Mouse (Mus musculus): Measurements from ENCODE around the gene Cacna2d4.

Cacna2d4 gene

DNA sequence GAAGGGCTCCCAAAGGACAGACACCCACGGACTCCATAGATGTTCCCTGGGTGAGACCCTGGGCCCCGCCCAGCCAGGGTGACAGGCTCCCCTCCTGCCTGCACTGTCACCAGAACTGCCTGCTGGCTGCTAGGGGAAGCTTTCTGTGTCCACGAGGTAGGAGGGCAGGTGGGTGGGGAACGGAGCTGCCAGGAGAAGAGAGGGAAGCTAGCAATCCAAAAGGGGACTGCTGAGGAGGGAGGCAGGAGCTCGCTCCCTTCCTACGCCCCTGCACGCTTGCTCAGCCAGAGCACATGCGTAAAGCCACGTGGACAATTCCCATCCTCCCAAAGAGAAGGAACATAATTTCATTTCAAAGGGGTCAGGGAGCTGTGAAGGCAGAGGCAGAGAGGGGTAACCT, 73.8 kb downstream of the Cacna2d4 start:
- DNase-seq (ENCODE audit: low spot score in 2 of 2), result peak in 1 of 2 experiments; percentile 70

DNA sequence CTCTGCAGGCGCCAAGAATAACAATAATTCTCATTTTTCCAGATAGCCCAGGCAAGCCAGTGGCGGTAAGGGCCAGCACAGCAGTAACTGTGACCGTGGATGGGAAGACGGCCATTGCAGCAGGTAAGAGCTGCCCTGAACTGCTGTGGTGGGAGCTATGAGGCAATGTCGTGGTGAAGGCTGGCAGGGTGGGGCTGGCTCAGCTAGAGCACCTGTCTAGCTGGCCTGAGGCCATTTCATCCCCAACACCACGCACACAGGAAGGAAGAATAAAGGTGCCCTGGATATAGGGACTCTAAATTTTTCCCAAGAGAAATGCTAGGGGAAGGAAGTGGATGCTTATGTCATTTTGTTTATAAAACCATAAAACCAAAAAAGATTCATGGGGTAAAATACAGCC, 76.1 kb downstream of the Cacna2d4 start:
- no peak for DNase-seq (ENCODE audit: low spot score in 2 of 2)

DNA sequence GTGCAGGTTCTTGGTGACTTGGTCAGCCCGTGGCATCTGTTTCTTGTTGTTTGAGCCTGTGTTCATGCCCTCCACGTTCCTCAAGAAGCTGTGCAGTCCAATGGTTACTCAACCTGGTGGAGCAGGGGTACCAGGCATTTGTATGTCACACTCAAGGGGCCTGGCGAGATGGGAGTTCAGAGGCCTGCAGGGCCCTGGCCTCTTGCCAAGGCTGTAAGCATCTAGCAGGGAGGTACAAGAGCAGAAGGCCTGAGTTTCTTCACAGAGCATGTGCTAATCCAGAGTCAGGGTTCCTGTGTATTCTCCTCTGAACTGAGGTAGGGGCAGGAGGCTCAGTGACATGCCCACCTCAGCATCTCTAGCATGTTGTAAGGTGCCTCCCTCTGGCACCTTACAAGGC, 76.8 kb downstream of the Cacna2d4 start:
- DNase-seq (ENCODE audit: low spot score in 2 of 2), result peak in 1 of 2 experiments; percentile 16

DNA sequence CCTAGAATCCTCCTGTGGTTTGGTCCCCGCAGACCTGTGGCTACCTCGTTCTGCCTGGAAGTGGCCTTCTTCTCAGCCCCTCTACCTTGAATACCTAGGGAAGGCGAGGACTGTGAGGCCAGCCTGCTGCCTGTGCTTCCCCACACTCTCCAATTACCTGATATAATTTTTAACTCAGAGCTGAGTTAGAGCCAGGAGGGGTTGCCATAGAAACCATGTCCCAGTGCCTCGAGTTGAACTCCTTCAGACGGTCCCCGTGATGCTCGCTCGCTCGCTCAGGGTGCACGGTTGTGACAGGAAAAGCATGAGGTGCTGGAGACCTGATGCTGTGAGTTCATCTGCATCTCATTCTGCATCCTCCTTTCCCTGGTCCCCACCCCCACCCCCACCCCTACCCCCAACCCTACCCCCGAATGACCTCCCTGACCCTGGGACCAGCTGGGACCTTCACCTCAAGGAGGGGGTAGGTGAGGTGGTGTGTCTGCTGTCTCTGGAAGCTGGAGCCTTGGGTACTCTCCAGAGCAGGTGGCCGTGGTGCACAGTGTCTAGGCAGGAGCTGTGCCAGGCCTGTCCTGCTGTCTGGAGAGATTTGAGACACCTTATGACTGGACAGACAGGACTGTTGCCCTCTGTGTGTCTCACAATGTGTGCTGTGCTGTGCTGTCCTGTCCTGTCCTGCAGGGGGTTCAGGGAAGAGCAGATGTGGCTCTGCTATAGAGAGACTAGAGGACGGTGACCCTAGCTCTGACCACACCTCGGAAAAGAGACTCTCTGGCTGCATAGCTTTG, 77.5 kb downstream of the Cacna2d4 start:
- peak in 1 of 2 experiments; percentile 26 for DNase-seq (ENCODE audit: low spot score in 2 of 2)

DNA sequence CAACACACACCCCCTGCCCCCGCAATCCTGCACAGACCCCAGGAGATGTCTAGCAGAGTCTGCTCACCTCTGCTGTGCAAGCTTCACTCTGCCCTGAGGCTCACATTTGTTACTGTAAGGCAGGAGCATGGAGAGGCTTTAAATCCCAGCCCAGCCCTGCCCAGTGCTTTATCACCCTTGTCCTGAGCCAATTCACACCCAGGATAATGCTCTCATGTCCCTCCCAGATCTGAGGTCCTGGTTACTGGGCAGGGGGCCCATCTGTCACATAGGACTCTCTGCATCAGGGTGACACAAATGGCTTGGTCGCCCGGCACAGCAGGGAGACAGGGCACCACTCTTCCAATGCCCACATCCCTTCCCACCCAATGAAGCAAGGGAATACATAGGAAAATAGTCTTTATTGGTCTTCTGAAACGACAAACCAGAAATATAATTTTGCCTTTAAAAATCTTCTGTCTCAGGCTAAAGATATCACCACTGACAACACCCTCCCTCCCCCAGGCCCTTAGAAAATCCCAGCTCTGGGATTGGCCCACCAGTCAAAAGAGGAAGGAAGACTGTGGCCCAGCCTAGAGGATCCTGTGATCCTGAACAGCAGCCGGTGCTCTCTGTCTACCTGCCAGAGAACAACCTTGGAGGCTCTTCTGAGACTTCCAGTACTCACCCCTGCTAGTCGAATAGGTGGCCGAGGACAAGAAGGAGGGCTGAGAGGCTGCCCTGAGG, 78.6 kb downstream of the Cacna2d4 start:
- DNase-seq (ENCODE audit: low spot score in 2 of 2), result no peak

DNA sequence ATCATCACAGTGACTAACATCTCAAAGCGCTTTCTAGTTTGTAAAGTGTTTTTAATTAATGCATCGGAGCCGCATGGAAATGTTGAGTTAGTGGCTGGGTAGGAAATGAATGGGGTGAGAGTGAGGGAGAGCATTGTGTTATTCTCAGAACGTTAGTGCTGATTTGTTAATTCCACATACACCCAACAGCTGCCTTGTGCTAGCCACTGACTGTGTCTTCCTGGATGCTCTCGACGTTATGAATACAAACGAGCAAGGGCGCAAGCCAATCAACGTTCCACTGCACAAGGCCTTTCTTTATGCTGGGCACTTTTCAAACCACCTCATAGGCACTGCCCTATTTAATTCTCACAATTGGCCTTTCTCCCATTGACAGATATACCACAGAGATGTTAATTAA, 82.4 kb downstream of the Cacna2d4 start:
- DNase-seq (ENCODE audit: low spot score in 2 of 2), result no peak

DNA sequence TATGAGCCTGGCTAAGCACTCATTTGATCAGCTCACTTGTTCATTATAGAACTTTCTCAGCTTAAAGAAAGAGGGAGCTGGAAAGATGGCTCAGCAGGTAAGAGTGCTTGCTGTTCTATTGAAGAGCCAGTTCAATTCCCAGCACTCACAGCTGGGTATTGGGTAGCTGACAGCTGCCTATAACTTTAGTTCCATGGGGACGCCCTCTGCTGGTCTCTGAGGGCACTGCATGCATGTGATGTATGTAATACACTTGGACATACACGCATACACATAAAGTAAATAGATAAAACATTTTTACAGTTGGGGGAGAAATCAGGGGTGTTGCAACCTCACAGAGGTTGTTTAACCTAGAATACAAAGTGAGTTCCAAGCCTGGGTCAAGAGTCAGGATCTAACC, 83.0 kb downstream of the Cacna2d4 start:
- no peak for DNase-seq (ENCODE audit: low spot score in 2 of 2)

DNA sequence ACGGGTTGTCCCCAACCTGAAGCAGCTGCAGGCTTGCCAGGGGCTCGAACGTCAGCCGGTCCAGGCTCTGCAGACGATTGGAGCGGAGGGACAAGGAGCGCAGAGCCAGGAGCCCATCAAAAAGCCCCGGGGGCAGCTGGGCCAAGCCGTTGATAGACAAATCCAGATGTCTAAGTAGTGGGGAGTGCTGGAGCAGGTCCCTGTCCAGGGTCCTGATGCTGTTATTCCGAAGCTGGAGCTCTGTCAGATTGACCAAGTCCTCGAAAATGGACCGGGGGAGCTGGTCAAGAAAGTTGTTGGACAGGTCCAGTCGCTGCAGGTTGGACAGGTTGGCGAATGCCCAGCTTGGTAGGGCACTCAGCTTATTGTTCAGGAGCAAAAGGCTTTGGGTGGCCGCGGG, 84.2 kb downstream of the Cacna2d4 start:
- DNase-seq (ENCODE audit: low spot score in 2 of 2), result no peak

DNA sequence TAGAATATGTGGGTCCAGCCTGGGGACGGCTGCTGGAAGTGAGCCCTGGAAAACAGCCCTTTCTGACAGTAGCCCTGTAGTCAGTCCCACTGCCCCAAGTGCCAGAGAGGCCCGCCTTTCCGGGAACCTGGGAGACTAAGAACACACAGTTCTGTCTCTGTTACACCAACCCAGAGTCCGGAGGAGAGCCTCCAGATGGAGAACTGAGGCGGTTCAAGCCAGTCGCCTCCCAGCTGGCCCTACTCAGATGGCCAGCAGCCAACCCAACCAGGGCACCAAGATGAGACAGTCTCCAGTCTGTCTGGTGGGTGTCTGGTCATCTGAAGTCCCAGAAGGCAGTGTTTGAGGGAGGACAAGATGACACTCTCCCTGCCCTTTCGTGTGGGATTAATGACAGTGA, 85.4 kb downstream of the Cacna2d4 start:
- no peak for DNase-seq (ENCODE audit: low spot score in 2 of 2)

DNA sequence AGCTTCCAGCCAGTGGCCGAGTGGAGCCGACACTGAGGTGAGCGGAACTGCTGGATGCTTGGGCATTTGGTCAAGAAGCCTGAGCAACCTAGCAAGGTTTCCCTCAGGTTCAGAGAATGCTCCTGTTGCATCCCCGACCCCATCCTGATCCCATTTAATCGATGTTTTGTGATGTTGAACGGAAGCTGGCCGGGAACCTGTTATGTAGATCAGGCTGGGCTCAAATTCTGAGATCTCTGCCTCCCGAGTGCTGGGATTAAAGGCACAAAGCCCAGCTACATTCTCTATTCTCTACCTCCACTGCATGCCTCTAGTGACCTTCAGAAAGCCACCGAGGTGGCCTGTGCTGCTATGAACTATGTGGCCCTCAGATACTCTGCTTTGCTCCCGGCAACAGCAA, 88.5 kb downstream of the Cacna2d4 start:
- DNase-seq (ENCODE audit: low spot score in 2 of 2), result no peak

DNA sequence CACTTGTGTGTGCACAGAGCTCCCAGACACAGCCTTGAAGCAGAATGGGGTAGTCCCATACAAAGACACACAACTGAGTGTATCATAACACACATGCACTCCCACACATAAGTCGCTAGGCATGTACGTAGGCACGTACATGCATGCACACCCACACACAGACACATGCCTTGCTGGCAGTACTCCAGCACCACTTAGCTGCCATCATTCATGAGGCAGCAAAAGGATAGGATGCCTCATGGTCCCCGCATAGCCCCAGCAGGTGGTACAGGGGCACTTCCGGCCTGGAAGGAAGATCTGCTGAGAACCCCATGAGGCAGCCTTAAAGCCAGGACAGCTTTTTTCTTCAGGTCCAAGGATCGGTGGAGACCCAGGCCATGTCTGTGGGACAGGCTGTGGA, 89.7 kb downstream of the Cacna2d4 start:
- DNase-seq (ENCODE audit: low spot score in 2 of 2), result no peak

DNA sequence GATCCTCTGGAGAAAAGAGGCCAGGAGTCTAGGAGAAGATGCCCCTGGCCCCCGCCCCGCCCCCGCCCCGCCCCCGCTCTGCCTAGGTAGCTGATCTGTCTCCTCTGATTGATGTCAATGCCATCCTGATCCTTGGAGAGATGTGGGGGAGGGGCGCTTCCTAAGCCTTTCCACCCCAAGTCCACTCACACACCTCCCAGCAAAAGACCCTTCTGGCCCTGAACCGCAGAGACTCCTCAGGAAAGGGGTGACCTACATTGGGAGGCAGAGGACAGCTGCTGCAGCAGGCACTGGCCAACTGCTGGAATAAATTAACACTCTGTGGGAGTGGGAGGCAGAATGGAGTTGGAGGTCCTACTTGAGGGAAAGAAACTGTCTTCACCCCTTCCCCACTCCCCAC, 90.2 kb downstream of the Cacna2d4 start:
- no peak for DNase-seq (ENCODE audit: low spot score in 2 of 2)

DNA sequence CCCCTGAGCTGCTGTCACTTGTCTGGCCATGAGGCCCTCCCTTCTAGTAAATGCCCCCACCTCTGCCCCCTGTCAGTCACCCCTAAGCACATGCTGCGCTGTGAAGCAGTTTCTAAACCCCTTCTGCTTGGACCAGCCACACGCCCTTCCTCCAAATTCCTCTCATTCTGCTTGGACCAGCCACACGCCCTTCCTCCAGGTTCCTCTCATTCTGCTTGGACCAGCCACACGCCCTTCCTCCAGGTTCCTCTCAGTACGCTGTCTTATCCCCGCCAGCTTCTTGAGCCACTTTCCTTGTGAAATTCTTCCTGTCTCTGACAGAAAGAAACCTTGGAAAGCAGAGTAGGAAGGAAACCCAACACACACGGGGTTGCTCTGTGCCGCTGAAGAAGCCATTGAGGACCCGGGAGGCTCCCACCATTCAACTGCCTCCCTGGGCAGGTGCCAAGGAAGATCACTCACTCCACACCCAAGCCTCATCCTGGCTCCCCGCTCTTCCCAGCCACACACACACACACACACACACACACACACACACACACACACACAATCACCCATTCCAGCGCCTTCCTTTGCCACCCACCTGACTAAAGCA, 92.3 kb downstream of the Cacna2d4 start:
- DNase-seq (ENCODE audit: low spot score in 2 of 2), result peak in 1 of 2 experiments; percentile 44

DNA sequence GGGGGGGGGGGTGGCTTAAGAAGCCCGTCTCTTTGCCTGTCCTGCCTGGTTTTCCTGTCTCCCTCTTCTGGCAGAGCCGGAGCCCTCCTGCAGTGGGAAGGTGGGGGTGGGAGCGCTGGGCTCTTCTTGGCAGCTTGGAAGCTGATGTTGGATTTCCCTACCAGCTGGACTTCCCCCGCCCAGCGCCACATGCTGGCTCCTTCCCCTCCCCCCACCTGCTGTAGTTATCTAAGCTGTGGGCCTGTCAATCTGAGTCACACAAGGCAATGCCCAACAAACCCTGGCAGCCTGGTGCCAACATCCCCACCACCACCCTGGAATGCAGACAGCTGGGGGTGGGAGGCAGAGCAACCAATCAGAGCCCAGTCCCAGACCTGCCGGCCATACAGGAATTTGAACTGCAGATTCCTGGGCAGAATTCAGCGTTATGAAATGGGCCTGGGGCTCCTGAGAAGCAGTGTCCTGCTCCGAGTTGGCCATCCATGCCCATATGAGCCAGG, 92.9 kb downstream of the Cacna2d4 start:
- DNase-seq (ENCODE audit: low spot score in 2 of 2), result peak; percentile 82 to 93

DNA sequence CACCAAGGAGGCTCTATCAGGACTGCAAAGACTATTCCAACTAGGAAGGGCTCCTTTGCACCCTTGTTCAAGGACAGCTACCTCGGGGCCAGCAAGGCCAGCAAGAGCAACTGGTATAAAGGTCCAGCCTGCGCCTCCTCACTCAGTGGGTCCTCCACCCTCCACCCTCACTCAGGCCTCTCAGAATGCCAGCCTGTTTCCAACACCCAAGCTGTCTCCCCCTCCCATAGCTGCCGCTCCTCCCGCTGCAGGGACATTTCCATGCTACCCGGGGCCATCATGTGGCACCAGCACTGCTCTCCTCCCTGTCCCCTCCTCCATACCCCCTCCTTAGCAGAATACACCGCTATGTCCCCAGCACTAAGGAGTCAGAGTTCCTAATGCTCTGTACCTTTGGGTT, 93.6 kb downstream of the Cacna2d4 start:
- DNase-seq (ENCODE audit: low spot score in 2 of 2), result peak; percentile 48 to 56

DNA sequence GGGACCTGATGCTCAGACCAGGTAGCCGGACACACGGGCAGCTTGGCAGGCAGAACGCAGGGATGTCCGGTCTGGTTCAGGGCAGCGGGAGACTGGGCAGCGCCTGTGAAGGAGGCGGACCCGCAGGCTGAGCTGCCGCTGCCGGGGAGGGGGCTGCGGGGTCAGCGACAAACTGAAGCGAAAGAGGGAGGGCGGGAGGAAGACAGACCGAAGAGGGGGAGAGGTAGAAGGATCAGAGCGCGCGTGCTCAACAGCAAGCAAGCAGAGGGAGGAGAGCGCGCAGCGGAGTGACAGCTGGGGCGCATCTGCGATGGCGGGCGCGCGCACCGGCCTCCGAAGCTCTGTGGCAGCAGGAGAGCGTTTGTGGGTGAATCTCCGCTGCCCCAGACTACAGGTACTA, 94.2 kb downstream of the Cacna2d4 start, which contains the start of gene Lrtm2:
TSS of gene Lrtm2 (minus strand) at position 261 of the 400 bp plus-strand sequence.
- peak; percentile 60 to 68 for DNase-seq (ENCODE audit: low spot score in 2 of 2)

DNA sequence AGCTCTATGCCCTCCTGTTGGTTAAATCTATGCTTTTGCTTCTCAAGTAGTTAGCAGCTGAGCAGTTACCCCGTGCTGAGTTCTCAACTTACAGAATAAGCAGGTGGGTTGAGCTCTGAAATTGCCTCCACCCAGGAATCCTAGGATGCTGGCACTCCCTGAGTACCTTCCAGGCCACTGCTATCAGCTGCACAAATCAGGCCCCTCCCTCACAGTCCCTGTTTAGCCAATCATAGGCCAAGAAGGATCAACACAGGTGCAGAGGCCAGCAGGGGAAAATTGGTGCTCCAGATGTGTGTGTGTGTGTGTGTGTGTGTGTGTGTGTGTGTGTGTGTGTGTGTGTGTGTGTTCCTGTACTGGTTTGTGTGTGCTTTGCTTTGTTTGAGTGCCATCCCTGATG, 95.8 kb downstream of the Cacna2d4 start:
- no peak for DNase-seq (ENCODE audit: low spot score in 2 of 2)

DNA sequence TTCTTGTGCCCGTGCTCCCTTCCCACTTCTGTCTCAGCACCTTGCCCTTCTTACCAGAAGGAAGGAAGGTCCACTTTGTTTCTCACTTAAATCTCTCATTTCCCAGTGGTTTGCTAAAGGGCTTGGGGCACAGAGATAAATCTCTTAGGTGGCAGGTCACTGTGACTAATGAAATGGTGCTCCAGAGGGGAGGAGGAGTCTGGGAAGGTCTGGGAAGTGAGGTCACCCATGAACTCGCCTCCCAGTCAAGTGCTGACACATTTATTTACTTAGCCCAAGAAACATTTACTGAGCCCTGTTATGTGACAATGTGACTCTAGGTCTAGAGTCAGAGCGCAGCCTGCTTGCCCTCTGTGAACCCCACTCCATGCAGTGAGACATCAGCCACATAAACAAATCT, 96.9 kb downstream of the Cacna2d4 start:
- no peak for DNase-seq (ENCODE audit: low spot score in 2 of 2)

DNA sequence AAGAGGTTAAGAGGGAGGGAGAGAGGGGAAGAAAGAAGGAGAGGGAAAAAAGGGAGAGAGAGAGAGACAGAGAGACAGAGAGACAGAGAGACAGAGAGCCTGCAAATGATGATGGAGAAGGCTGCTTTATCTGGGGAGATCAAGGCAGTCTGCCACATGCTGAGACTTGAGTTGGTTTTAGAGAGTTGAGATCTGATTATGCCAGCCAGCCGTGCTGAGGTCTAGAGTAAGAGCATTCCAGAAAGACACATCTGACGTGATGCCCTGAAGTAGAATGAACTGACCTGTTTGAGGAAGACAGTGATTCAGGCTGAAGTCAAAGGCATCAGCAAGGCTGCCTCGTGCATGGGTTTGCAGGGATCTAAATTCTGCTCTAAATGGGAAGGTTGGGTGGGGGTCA, 97.5 kb downstream of the Cacna2d4 start:
- no peak for DNase-seq (ENCODE audit: low spot score in 2 of 2)

DNA sequence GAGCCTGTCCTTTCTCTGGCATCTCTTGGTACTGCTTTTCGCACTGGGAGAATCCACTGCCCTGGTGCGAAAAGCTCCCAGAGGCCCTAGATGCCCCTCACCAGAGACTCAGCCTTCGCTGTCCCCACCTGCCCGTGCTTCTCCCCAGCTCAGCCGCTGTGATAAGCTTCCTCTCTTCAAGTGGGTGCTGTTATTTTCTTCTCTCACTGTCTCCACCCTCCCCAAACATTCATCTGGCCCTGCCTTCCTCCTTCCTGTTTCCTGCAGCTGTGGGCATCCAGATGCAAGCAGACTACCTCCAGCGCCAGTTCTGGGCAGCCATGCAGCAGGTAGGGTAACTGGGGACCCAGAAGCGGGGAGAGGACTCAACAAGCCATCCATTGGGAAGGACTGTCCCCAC, 99.8 kb downstream of the Cacna2d4 start:
- DNase-seq (ENCODE audit: low spot score in 2 of 2), result no peak

DNA sequence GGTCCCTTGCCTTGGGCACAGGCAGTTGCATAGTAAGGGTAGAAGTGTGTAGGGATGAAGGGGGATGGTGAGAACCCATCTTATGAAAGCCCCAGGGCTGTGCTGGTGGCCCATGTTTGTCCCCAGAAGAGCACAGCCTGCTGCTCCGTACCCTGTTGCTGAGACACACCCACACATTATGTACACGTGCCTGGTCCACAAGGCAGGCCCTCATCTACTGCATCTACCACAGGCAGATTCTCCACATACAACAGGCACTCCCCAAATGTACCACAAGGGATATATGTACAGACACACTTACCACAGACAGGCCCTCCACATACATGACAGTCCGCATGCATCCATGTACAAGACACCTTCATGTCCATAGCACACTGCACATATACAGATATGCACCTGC, 101.0 kb downstream of the Cacna2d4 start:
- no peak for DNase-seq (ENCODE audit: low spot score in 2 of 2)

DNA sequence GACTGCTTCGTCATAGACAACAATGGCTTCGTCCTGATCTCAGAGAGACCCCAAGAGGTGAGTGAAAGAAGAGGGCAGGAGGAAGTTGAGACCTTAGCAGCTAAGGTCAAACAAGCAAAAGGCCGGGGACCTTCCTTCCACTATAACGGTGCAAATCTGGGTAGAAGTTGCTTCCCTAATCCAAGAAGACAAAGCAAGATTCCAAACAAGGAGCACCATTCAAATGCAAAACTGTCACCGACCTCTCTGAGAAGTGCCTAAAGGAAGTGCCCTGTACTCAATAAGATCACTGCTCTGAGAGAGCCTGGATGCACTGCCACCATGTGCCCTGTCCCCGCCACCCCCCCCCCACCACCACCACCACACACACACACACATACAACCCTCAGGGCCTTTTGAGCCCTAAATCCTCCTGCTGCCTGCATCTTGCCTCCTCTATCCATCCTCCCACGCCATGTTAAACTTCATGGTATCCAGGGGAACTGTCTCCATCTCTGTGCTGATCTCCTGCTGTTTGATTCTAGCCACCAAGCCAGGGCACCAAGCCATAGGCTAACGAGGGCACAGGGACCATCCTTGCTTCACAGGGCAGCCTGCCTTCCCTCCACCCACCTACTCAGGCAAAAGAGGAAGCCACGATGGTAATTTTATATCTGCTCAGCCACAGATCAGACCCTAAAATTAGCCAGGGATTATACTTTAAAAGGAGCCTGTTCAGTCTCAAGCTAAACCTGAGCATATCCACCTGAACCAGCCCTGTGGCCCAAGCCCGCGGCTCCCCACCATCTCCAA, 102.0 kb downstream of the Cacna2d4 start:
- DNase-seq (ENCODE audit: low spot score in 2 of 2), result no peak

All from frontal cortex, postnatal 10 days (tissue).